Mouse (Mus musculus): ENCODE measurements around the gene Arpc4. TPM values are rescaled to one million over a fixed set of nuclear protein-coding genes. Genes with fewer than 3 reads are reported as not detected.
A peak's percentile ranks its signal among the peaks of the same experiment; 100 is the strongest.

Arpc4 gene
- total and polyA plus RNA-seq, 2 experiments from 2014 or later: 178 to 475 TPM

- Histone ChIP-seq H3K4me3 (ENCODE audit: low read length) (no peak overlapping the region), H3K4me1 (ENCODE audit: insufficient read depth, low read length) (no peaks in the 10 kb centered on the region), H3K36me3 (ENCODE audit: insufficient read depth, low read length) (peaks cover 6% of the 10 kb centered on the region; the same call in 1 of the 2 replicates), H3K9ac (replicated peaks; ENCODE audit: low read length) (no peak overlapping the region), H3K4me2 (ENCODE audit: low read depth, low read length) (no peak overlapping the region), H3K27ac (no peak overlapping the region), H3K27me3 (ENCODE audit: insufficient read depth, low read length) (no peaks in the 10 kb centered on the region), H3K9me3 (ENCODE audit: low read length) (no peaks in the 10 kb centered on the region)
- no peak for DNase-seq (ENCODE audit: low spot score)
- no peak for TF ChIP-seq CTCF (IDR thresholded peaks at IDR 0.05; ENCODE audit: low read depth)
- 89% methylated on average over 1 of the region's 1 CpGs for WGBS
- ATAC-seq: no peak
These were observed 15.7 kb upstream of the Arpc4 start for GRCm38 (mm10) chr6:113362241-113362640.

- no peak for DNase-seq (ENCODE audit: low spot score)
- Histone ChIP-seq H3K4me3 (ENCODE audit: low read length) (no peak overlapping the region), H3K27me3 (ENCODE audit: insufficient read depth, low read length) (no peaks in the 10 kb centered on the region), H3K36me3 (ENCODE audit: insufficient read depth, low read length) (peaks cover 22% of the 10 kb centered on the region), H3K9ac (replicated peaks; ENCODE audit: low read length) (no peak overlapping the region), H3K27ac (no peak overlapping the region), H3K9me3 (ENCODE audit: low read length) (no peaks in the 10 kb centered on the region), H3K4me1 (ENCODE audit: insufficient read depth, low read length) (no peaks in the 10 kb centered on the region), H3K4me2 (ENCODE audit: low read depth, low read length) (no peak overlapping the region)
- ATAC-seq: no peak
- 64% methylated on average over 8 of the region's 8 CpGs for WGBS
- TF ChIP-seq CTCF (IDR thresholded peaks at IDR 0.05; ENCODE audit: low read depth): no peak
These were observed 13.3 kb upstream of the Arpc4 start for GRCm38 (mm10) chr6:113364518-113365135.

GRCm38 (mm10) chr6:113366639-113367038, 11.3 kb upstream of the Arpc4 start:
- H3K9ac ChIP-seq (replicated peaks; ENCODE audit: low read length): no peak overlapping the region
- no peak for ATAC-seq

GRCm38 (mm10) chr6:113367574-113367973, 10.3 kb upstream of the Arpc4 start:
- Histone ChIP-seq H3K4me3 (ENCODE audit: low read length) (no peak overlapping the region), H3K36me3 (ENCODE audit: insufficient read depth, low read length) (peaks cover 50% of the 10 kb centered on the region), H3K9me3 (ENCODE audit: low read length) (no peaks in the 10 kb centered on the region), H3K27ac (no peak overlapping the region), H3K4me2 (ENCODE audit: low read depth, low read length) (no peak overlapping the region), H3K27me3 (ENCODE audit: insufficient read depth, low read length) (no peaks in the 10 kb centered on the region), H3K9ac (replicated peaks; ENCODE audit: low read length) (no peak overlapping the region), H3K4me1 (ENCODE audit: insufficient read depth, low read length) (no peaks in the 10 kb centered on the region)
- DNase-seq (ENCODE audit: low spot score): no peak
- 100% methylated on average over 1 of the region's 1 CpGs for WGBS
- no peak for TF ChIP-seq CTCF (IDR thresholded peaks at IDR 0.05; ENCODE audit: low read depth)
- ATAC-seq: no peak

More at GRCm38 (mm10) chr6:113366639-113367038, 11.3 kb upstream of the Arpc4 start:
- Histone ChIP-seq H3K27ac (no peak overlapping the region), H3K9me3 (ENCODE audit: low read length) (no peaks in the 10 kb centered on the region), H3K4me1 (ENCODE audit: insufficient read depth, low read length) (no peaks in the 10 kb centered on the region), H3K4me3 (ENCODE audit: low read length) (no peak overlapping the region), H3K4me2 (ENCODE audit: low read depth, low read length) (no peak overlapping the region), H3K36me3 (ENCODE audit: insufficient read depth, low read length) (peaks cover 41% of the 10 kb centered on the region), H3K27me3 (ENCODE audit: insufficient read depth, low read length) (no peaks in the 10 kb centered on the region)
- no peak for TF ChIP-seq CTCF (IDR thresholded peaks at IDR 0.05; ENCODE audit: low read depth)
- 79% methylated on average over 6 of the region's 6 CpGs for WGBS
- DNase-seq (ENCODE audit: low spot score): no peak

GRCm38 (mm10) chr6:113368124-113368523, 9.8 kb upstream of the Arpc4 start:
- no peak overlapping the region for H3K9ac ChIP-seq (replicated peaks; ENCODE audit: low read length)
- H3K36me3 ChIP-seq (ENCODE audit: insufficient read depth, low read length): peaks cover 54% of the 10 kb centered on the region
- peak overlapping the region; percentile 48; the same call in 1 of the 2 replicates for H3K27ac ChIP-seq
- WGBS: 84% methylated on average over 7 of the region's 7 CpGs
- H3K9me3 ChIP-seq (ENCODE audit: low read length): no peaks in the 10 kb centered on the region
- H3K4me2 ChIP-seq (ENCODE audit: low read depth, low read length): no peak overlapping the region
- no peaks in the 10 kb centered on the region for H3K27me3 ChIP-seq (ENCODE audit: insufficient read depth, low read length)
- DNase-seq (ENCODE audit: low spot score) (no peak), ATAC-seq (no peak)
- no peaks in the 10 kb centered on the region for H3K4me1 ChIP-seq (ENCODE audit: insufficient read depth, low read length)
- no peak for TF ChIP-seq CTCF (IDR thresholded peaks at IDR 0.05; ENCODE audit: low read depth)
- H3K4me3 ChIP-seq (ENCODE audit: low read length): no peak overlapping the region

GRCm38 (mm10) chr6:113368577-113368976, 9.3 kb upstream of the Arpc4 start:
- no peaks in the 10 kb centered on the region for H3K9me3 ChIP-seq (ENCODE audit: low read length)
- H3K4me3 ChIP-seq (ENCODE audit: low read length): no peak overlapping the region
- no peak overlapping the region for H3K4me2 ChIP-seq (ENCODE audit: low read depth, low read length)
- peaks cover 59% of the 10 kb centered on the region for H3K36me3 ChIP-seq (ENCODE audit: insufficient read depth, low read length)
- H3K4me1 ChIP-seq (ENCODE audit: insufficient read depth, low read length): no peaks in the 10 kb centered on the region
- DNase-seq (ENCODE audit: low spot score) (peak; percentile 31), ATAC-seq (peak; percentile 68)
- WGBS: 65% methylated on average over 5 of the region's 5 CpGs
- H3K9ac ChIP-seq (replicated peaks; ENCODE audit: low read length): no peak overlapping the region
- H3K27ac ChIP-seq: no peak overlapping the region
- no peaks in the 10 kb centered on the region for H3K27me3 ChIP-seq (ENCODE audit: insufficient read depth, low read length)
- no peak for TF ChIP-seq CTCF (IDR thresholded peaks at IDR 0.05; ENCODE audit: low read depth)

GRCm38 (mm10) chr6:113370194-113370929, 7.6 kb upstream of the Arpc4 start:
- DNase-seq (ENCODE audit: low spot score) (no peak), ATAC-seq (no peak)
- peaks cover 74% of the 10 kb centered on the region for H3K36me3 ChIP-seq (ENCODE audit: insufficient read depth, low read length)
- no peak overlapping the region for H3K27ac ChIP-seq
- no peak for TF ChIP-seq CTCF (IDR thresholded peaks at IDR 0.05; ENCODE audit: low read depth)
- H3K4me2 ChIP-seq (ENCODE audit: low read depth, low read length): no peak overlapping the region
- H3K4me3 ChIP-seq (ENCODE audit: low read length): no peak overlapping the region
- WGBS: 95% methylated on average over 20 of the region's 20 CpGs
- H3K4me1 ChIP-seq (ENCODE audit: insufficient read depth, low read length): no peaks in the 10 kb centered on the region
- H3K27me3 ChIP-seq (ENCODE audit: insufficient read depth, low read length): no peaks in the 10 kb centered on the region
- H3K9ac ChIP-seq (replicated peaks; ENCODE audit: low read length): no peak overlapping the region
- H3K9me3 ChIP-seq (ENCODE audit: low read length): no peaks in the 10 kb centered on the region

Data from hindbrain, postnatal 0 days (tissue).